Comparison of ENCODE assay signal across 7 mouse cellular contexts in the genomic region with DNA sequence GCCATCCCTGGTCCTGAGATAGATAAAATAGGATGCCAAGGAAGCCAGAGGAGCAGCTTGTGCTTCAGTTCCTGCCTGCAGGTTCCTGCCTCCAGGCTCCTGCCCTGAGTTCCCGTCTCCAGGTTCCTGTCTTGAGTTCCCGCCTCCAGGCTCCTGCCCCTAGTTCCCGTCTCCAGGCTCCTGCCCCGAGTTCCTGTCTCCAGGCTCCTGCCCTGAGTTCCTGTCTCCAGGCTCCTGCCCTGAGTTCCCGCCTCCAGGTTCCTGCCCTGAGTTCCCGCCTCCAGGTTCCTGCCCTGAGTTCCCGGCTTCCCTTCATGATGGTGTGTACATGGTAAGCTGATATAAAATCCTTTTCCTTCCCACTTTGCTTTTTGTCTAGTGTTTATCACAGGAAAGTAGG.
"Had no signal": no experiment of that assay in that cellular context is flagged by ENCODE, and none has a peak within 500 bp of the region (broad histone marks: within the 10 kb centered on the region; RNA-seq: fewer than 3 reads in every experiment).

No protein-coding gene starts in this region.

- DNase-seq: lung, adult 2 months; lung, postnatal 14 days; lung, postnatal 36 days; right cerebral cortex, postnatal 14 days; thymus, adult 2 months; thymus, postnatal 25 days; thymus, postnatal 4 days had no signal
